Mouse (Mus musculus) myocyte (in vitro differentiated cells): ENCODE measurements around the gene Mtfp1. TPM values are rescaled to one million over a fixed set of nuclear protein-coding genes. Genes with fewer than 3 reads are reported as not detected.

Experiments
- H3K27me3 ChIP-seq: one replicate; pipeline ENCODE4 v1.6.1; 2011; ENCODE audit not compliant: control insufficient read depth, insufficient read depth, insufficient read length
- H3K36me3 ChIP-seq: one replicate; pipeline ENCODE4 v1.6.1; 2011; ENCODE audit not compliant: control insufficient read depth, insufficient read depth
- H3K4me2 ChIP-seq: one replicate; pipeline ENCODE4 v1.6.1; 2011; ENCODE audit warnings: low read depth, control low read depth
- H3K4me3 ChIP-seq: one replicate; pipeline ENCODE4 v1.5.1; 2011; ENCODE audit warnings: mild to moderate bottlenecking, control low read depth, moderate library complexity
- H3K79me2 ChIP-seq: one replicate; pipeline ENCODE4 v1.6.1; 2011; ENCODE audit not compliant: control insufficient read depth, insufficient read depth
- H3ac ChIP-seq: one replicate; pipeline ENCODE4 v1.6.1; 2011; ENCODE audit not compliant: control insufficient read depth, insufficient read length
- CEBPB ChIP-seq: IDR thresholded peaks from 2 replicates; pipeline ENCODE4 v1.6.1; 2011; ENCODE audit warnings: mild to moderate bottlenecking, moderate library complexity; ENCODE audit not compliant: poor library complexity, insufficient read depth, severe bottlenecking
- E2F4 ChIP-seq: IDR thresholded peaks from one replicate; pipeline ENCODE4 v1.6.1; 2011; ENCODE audit warnings: mild to moderate bottlenecking, control low read depth, moderate library complexity; ENCODE audit not compliant: insufficient read depth
- MAX ChIP-seq: IDR thresholded peaks from one replicate; pipeline ENCODE4 v1.6.1; 2011; ENCODE audit warnings: low read depth, mild to moderate bottlenecking, control low read depth
- MYOD1 ChIP-seq, 3 experiments: IDR thresholded peaks; one replicate each; pipeline ENCODE4 v1.6.1; 2011; ENCODE audit warnings: control low read depth in 2 of 3, low read depth in 2 of 3, mild to moderate bottlenecking in 2 of 3, moderate library complexity in 1 of 3; ENCODE audit not compliant: insufficient read length in 2 of 3, control insufficient read depth in 1 of 3
- MYOG ChIP-seq, 3 experiments: IDR thresholded peaks; one replicate each; pipeline ENCODE4 v1.6.1; 2011; ENCODE audit warnings: control low read depth in 2 of 3, low read depth in 2 of 3, mild to moderate bottlenecking in 2 of 3; ENCODE audit not compliant: insufficient read length in 2 of 3, control insufficient read depth in 1 of 3, insufficient read depth in 1 of 3
- POLR2A ChIP-seq: IDR thresholded peaks from one replicate; pipeline ENCODE4 v1.6.1; 2011; ENCODE audit warnings: low read depth, mild to moderate bottlenecking, control low read depth, moderate library complexity; ENCODE audit not compliant: insufficient read length
- POLR2AphosphoS2 ChIP-seq: IDR thresholded peaks from one replicate; pipeline ENCODE4 v1.6.1; 2011; ENCODE audit warnings: low read depth, control low read depth; ENCODE audit not compliant: insufficient read length
- REST ChIP-seq: IDR thresholded peaks from one replicate; pipeline ENCODE4 v1.6.1; 2011; ENCODE audit warnings: mild to moderate bottlenecking, control low read depth, moderate library complexity; ENCODE audit not compliant: insufficient read depth, insufficient read length
- SRF ChIP-seq: IDR thresholded peaks from one replicate; pipeline ENCODE4 v1.6.1; 2011; ENCODE audit warnings: low read depth; ENCODE audit not compliant: control insufficient read depth, insufficient read length
- TCF12 ChIP-seq: IDR thresholded peaks from one replicate; pipeline ENCODE4 v1.6.1; 2011; ENCODE audit warnings: mild to moderate bottlenecking, control low read depth; ENCODE audit not compliant: poor library complexity, insufficient read depth, severe bottlenecking
- TCF3 ChIP-seq: IDR thresholded peaks from one replicate; pipeline ENCODE4 v1.6.1; 2011; ENCODE audit warnings: low read depth, control low read depth; ENCODE audit not compliant: insufficient read length
- USF1 ChIP-seq: IDR thresholded peaks from one replicate; pipeline ENCODE4 v1.6.1; 2011; ENCODE audit warnings: low read depth, mild to moderate bottlenecking, control low read depth, moderate library complexity
- polyA plus RNA-seq: library from polyadenylated mRNA; unstranded; fragments of >200 nt; fragmentation: generic; extraction: Trizol; gene quantifications from one replicate; pipeline ENCODE4 v1.2.1, GENCODE M21; 2012; ENCODE audit warnings: missing spikeins

Gene Mtfp1
- polyA plus RNA-seq, 1 experiment, result 21.1 TPM

- H3K4me2 ChIP-seq, result no peak overlapping the region
- peak overlapping the region; percentile 38 for H3K4me3 ChIP-seq
- no peak overlapping the region for H3ac ChIP-seq
These were observed 1.5 kb downstream of the Mtfp1 start for GRCm38 (mm10) chr11:4093459-4094377.

GRCm38 (mm10) chr11:4087267-4087666 lies 8.0 kb downstream of the Mtfp1 start:
- TF ChIP-seq TCF3 (no peak), MYOG (IDR thresholded peaks at IDR 0.05; ENCODE audit: control insufficient read depth in 1 of 3, insufficient read depth in 1 of 3, insufficient read length in 2 of 3, low read depth in 2 of 3) (peak in 1 of 3 experiments; percentile 52), MYOD1 (IDR thresholded peaks at IDR 0.05; ENCODE audit: control insufficient read depth in 1 of 3, insufficient read length in 2 of 3, low read depth in 2 of 3) (peak in 1 of 3 experiments; percentile 11)
- no peak overlapping the region for H3K4me2 ChIP-seq
- H3K36me3 ChIP-seq, result no peaks in the 10 kb centered on the region
- no peak overlapping the region for H3K4me3 ChIP-seq
- H3ac ChIP-seq, result no peak overlapping the region
- H3K79me2 ChIP-seq, result no peaks in the 10 kb centered on the region
- H3K27me3 ChIP-seq, result no peaks in the 10 kb centered on the region

More at GRCm38 (mm10) chr11:4093459-4094377, 1.5 kb downstream of the Mtfp1 start:
- H3K79me2 ChIP-seq, result no peaks in the 10 kb centered on the region
- no peaks in the 10 kb centered on the region for H3K36me3 ChIP-seq
- no peak for TF ChIP-seq CEBPB
- TF ChIP-seq REST, result no peak
- TF ChIP-seq MAX, result no peak
- no peak for TF ChIP-seq POLR2A
- TF ChIP-seq MYOD1 (IDR thresholded peaks at IDR 0.05; ENCODE audit: control insufficient read depth in 1 of 3, insufficient read length in 2 of 3, low read depth in 2 of 3), result no peak
- no peak for TF ChIP-seq POLR2AphosphoS2
- no peak for TF ChIP-seq MYOG (IDR thresholded peaks at IDR 0.05; ENCODE audit: control insufficient read depth in 1 of 3, insufficient read depth in 1 of 3, insufficient read length in 2 of 3, low read depth in 2 of 3)
- no peak for TF ChIP-seq SRF
- TF ChIP-seq TCF3, result no peak
- TF ChIP-seq E2F4, result no peak
- TF ChIP-seq USF1, result no peak
- no peak for TF ChIP-seq TCF12
- no peaks in the 10 kb centered on the region for H3K27me3 ChIP-seq

GRCm38 (mm10) chr11:4086246-4086645 lies 9.0 kb downstream of the Mtfp1 start:
- no peak overlapping the region for H3ac ChIP-seq
- no peak overlapping the region for H3K4me2 ChIP-seq
- no peaks in the 10 kb centered on the region for H3K36me3 ChIP-seq
- H3K4me3 ChIP-seq, result no peak overlapping the region
- TF ChIP-seq MYOG (IDR thresholded peaks at IDR 0.05; ENCODE audit: control insufficient read depth in 1 of 3, insufficient read depth in 1 of 3, insufficient read length in 2 of 3, low read depth in 2 of 3) (peak in 1 of 3 experiments; percentile 40), MYOD1 (IDR thresholded peaks at IDR 0.05; ENCODE audit: control insufficient read depth in 1 of 3, insufficient read length in 2 of 3, low read depth in 2 of 3) (peak in 1 of 3 experiments; percentile 11), USF1 (no peak), POLR2AphosphoS2 (no peak)
- no peaks in the 10 kb centered on the region for H3K27me3 ChIP-seq
- H3K79me2 ChIP-seq, result no peaks in the 10 kb centered on the region

GRCm38 (mm10) chr11:4083316-4084078 lies 11.7 kb downstream of the Mtfp1 start:
- Histone ChIP-seq H3K4me3 (no peak overlapping the region), H3ac (no peak overlapping the region), H3K27me3 (peaks cover under 1% of the 10 kb centered on the region), H3K79me2 (no peaks in the 10 kb centered on the region), H3K4me2 (no peak overlapping the region), H3K36me3 (no peaks in the 10 kb centered on the region)
- no peak for TF ChIP-seq MYOD1 (IDR thresholded peaks at IDR 0.05; ENCODE audit: control insufficient read depth in 1 of 3, insufficient read length in 2 of 3, low read depth in 2 of 3)
- no peak for TF ChIP-seq POLR2AphosphoS2
- TF ChIP-seq MYOG (IDR thresholded peaks at IDR 0.05; ENCODE audit: control insufficient read depth in 1 of 3, insufficient read depth in 1 of 3, insufficient read length in 2 of 3, low read depth in 2 of 3), result no peak
- no peak for TF ChIP-seq TCF3

- no peaks in the 10 kb centered on the region for H3K36me3 ChIP-seq
- no peak overlapping the region for H3K4me3 ChIP-seq
- H3ac ChIP-seq, result no peak overlapping the region
- H3K4me2 ChIP-seq, result no peak overlapping the region
- TF ChIP-seq MYOD1 (IDR thresholded peaks at IDR 0.05; ENCODE audit: control insufficient read depth in 1 of 3, insufficient read length in 2 of 3, low read depth in 2 of 3), result no peak
- TF ChIP-seq USF1, result no peak
- TF ChIP-seq POLR2A, result no peak
- TF ChIP-seq MAX, result no peak
- TF ChIP-seq TCF3, result no peak
- no peak for TF ChIP-seq SRF
- TF ChIP-seq TCF12, result no peak
- no peak for TF ChIP-seq REST
- TF ChIP-seq MYOG (IDR thresholded peaks at IDR 0.05; ENCODE audit: control insufficient read depth in 1 of 3, insufficient read depth in 1 of 3, insufficient read length in 2 of 3, low read depth in 2 of 3), result no peak
- no peak for TF ChIP-seq E2F4
- TF ChIP-seq POLR2AphosphoS2, result no peak
- no peak for TF ChIP-seq CEBPB
- H3K79me2 ChIP-seq, result no peaks in the 10 kb centered on the region
- peaks cover 5% of the 10 kb centered on the region for H3K27me3 ChIP-seq
These were observed 15.0 kb downstream of the Mtfp1 start for GRCm38 (mm10) chr11:4080219-4080618.
